Mouse (Mus musculus): ENCODE results near the gene Rasl10a. TPM values are rescaled to one million over a fixed set of nuclear protein-coding genes. Genes with fewer than 3 reads are reported as not detected.

Rasl10a gene
- polyA plus RNA-seq, 1 experiment from 2014 or later, result 1.3 TPM

GRCm38 (mm10) chr11:5017506-5017905, 40.4 kb upstream of the Rasl10a start:
- Histone ChIP-seq H3K36me3 (ENCODE audit: control insufficient read depth, insufficient read depth, low read length) (peaks cover 34% of the 10 kb centered on the region), H3K27ac (ENCODE audit: low read length) (no peak overlapping the region), H3K27me3 (ENCODE audit: control insufficient read depth, insufficient read depth, low read length) (no peaks in the 10 kb centered on the region), H3K4me3 (ENCODE audit: low read depth, low read length) (no peak overlapping the region), H3K4me1 (ENCODE audit: control insufficient read depth, insufficient read depth, low read length) (no peaks in the 10 kb centered on the region), H3K9me3 (ENCODE audit: control insufficient read depth, low read depth, low read length) (no peaks in the 10 kb centered on the region), H3K4me2 (replicated peaks; ENCODE audit: low read depth, low read length) (no peak overlapping the region), H3K9ac (replicated peaks; ENCODE audit: low read depth, low read length) (no peak overlapping the region)
- 66% methylated on average over 6 of the region's 6 CpGs for WGBS
- ATAC-seq (ENCODE audit: insufficient number of reproducible peaks, insufficient read depth, low FRiP score, low read depth), result no peak

GRCm38 (mm10) chr11:5025108-5025507, 32.8 kb upstream of the Rasl10a start:
- Histone ChIP-seq H3K27me3 (ENCODE audit: control insufficient read depth, insufficient read depth, low read length) (no peaks in the 10 kb centered on the region), H3K36me3 (ENCODE audit: control insufficient read depth, insufficient read depth, low read length) (peaks cover 41% of the 10 kb centered on the region), H3K9ac (replicated peaks; ENCODE audit: low read depth, low read length) (no peak overlapping the region), H3K4me3 (ENCODE audit: low read depth, low read length) (no peak overlapping the region), H3K4me2 (replicated peaks; ENCODE audit: low read depth, low read length) (no peak overlapping the region), H3K4me1 (ENCODE audit: control insufficient read depth, insufficient read depth, low read length) (no peaks in the 10 kb centered on the region), H3K27ac (ENCODE audit: low read length) (no peak overlapping the region), H3K9me3 (ENCODE audit: control insufficient read depth, low read depth, low read length) (no peaks in the 10 kb centered on the region)
- no peak for ATAC-seq (ENCODE audit: insufficient number of reproducible peaks, insufficient read depth, low FRiP score, low read depth)
- WGBS, result 100% methylated on average over 1 of the region's 1 CpGs

- no peak for ATAC-seq (ENCODE audit: insufficient number of reproducible peaks, insufficient read depth, low FRiP score, low read depth)
- H3K4me3 ChIP-seq (ENCODE audit: low read depth, low read length), result no peak overlapping the region
- H3K36me3 ChIP-seq (ENCODE audit: control insufficient read depth, insufficient read depth, low read length), result peaks cover 50% of the 10 kb centered on the region
- H3K4me2 ChIP-seq (replicated peaks; ENCODE audit: low read depth, low read length), result no peak overlapping the region
- no peaks in the 10 kb centered on the region for H3K9me3 ChIP-seq (ENCODE audit: control insufficient read depth, low read depth, low read length)
- H3K4me1 ChIP-seq (ENCODE audit: control insufficient read depth, insufficient read depth, low read length), result no peaks in the 10 kb centered on the region
- no peak overlapping the region for H3K27ac ChIP-seq (ENCODE audit: low read length)
- 95% methylated on average over 7 of the region's 7 CpGs for WGBS
- no peak overlapping the region for H3K9ac ChIP-seq (replicated peaks; ENCODE audit: low read depth, low read length)
- H3K27me3 ChIP-seq (ENCODE audit: control insufficient read depth, insufficient read depth, low read length), result no peaks in the 10 kb centered on the region
These were observed 29.7 kb upstream of the Rasl10a start for GRCm38 (mm10) chr11:5028228-5028627.

- 89% methylated on average over 10 of the region's 10 CpGs for WGBS
- Histone ChIP-seq H3K4me3 (ENCODE audit: low read depth, low read length) (no peak overlapping the region), H3K9me3 (ENCODE audit: control insufficient read depth, low read depth, low read length) (no peaks in the 10 kb centered on the region), H3K4me1 (ENCODE audit: control insufficient read depth, insufficient read depth, low read length) (no peaks in the 10 kb centered on the region), H3K4me2 (replicated peaks; ENCODE audit: low read depth, low read length) (no peak overlapping the region), H3K27ac (ENCODE audit: low read length) (no peak overlapping the region), H3K27me3 (ENCODE audit: control insufficient read depth, insufficient read depth, low read length) (no peaks in the 10 kb centered on the region), H3K9ac (replicated peaks; ENCODE audit: low read depth, low read length) (no peak overlapping the region), H3K36me3 (ENCODE audit: control insufficient read depth, insufficient read depth, low read length) (peaks cover 49% of the 10 kb centered on the region)
- no peak for ATAC-seq (ENCODE audit: insufficient number of reproducible peaks, insufficient read depth, low FRiP score, low read depth)
These were observed 25.2 kb upstream of the Rasl10a start for GRCm38 (mm10) chr11:5032706-5033105.

GRCm38 (mm10) chr11:5033136-5033535, 24.8 kb upstream of the Rasl10a start:
- H3K36me3 ChIP-seq (ENCODE audit: control insufficient read depth, insufficient read depth, low read length), result peaks cover 54% of the 10 kb centered on the region
- no peaks in the 10 kb centered on the region for H3K27me3 ChIP-seq (ENCODE audit: control insufficient read depth, insufficient read depth, low read length)
- no peak overlapping the region for H3K9ac ChIP-seq (replicated peaks; ENCODE audit: low read depth, low read length)
- no peak overlapping the region for H3K4me2 ChIP-seq (replicated peaks; ENCODE audit: low read depth, low read length)
- H3K4me1 ChIP-seq (ENCODE audit: control insufficient read depth, insufficient read depth, low read length), result no peaks in the 10 kb centered on the region
- 90% methylated on average over 3 of the region's 3 CpGs for WGBS
- ATAC-seq (ENCODE audit: insufficient number of reproducible peaks, insufficient read depth, low FRiP score, low read depth), result no peak
- no peak overlapping the region for H3K27ac ChIP-seq (ENCODE audit: low read length)
- H3K9me3 ChIP-seq (ENCODE audit: control insufficient read depth, low read depth, low read length), result no peaks in the 10 kb centered on the region
- H3K4me3 ChIP-seq (ENCODE audit: low read depth, low read length), result no peak overlapping the region

- no peak overlapping the region for H3K4me2 ChIP-seq (replicated peaks; ENCODE audit: low read depth, low read length)
- WGBS, result 87% methylated on average over 4 of the region's 4 CpGs
- H3K36me3 ChIP-seq (ENCODE audit: control insufficient read depth, insufficient read depth, low read length), result peaks cover 50% of the 10 kb centered on the region
These were observed 22.5 kb upstream of the Rasl10a start for GRCm38 (mm10) chr11:5035421-5035820.

GRCm38 (mm10) chr11:5037146-5037854, 20.6 kb upstream of the Rasl10a start:
- Histone ChIP-seq H3K9ac (replicated peaks; ENCODE audit: low read depth, low read length) (no peak overlapping the region), H3K4me3 (ENCODE audit: low read depth, low read length) (no peak overlapping the region), H3K27ac (ENCODE audit: low read length) (no peak overlapping the region), H3K4me2 (replicated peaks; ENCODE audit: low read depth, low read length) (no peak overlapping the region), H3K27me3 (ENCODE audit: control insufficient read depth, insufficient read depth, low read length) (no peaks in the 10 kb centered on the region), H3K9me3 (ENCODE audit: control insufficient read depth, low read depth, low read length) (no peaks in the 10 kb centered on the region), H3K4me1 (ENCODE audit: control insufficient read depth, insufficient read depth, low read length) (no peaks in the 10 kb centered on the region), H3K36me3 (ENCODE audit: control insufficient read depth, insufficient read depth, low read length) (peaks cover 48% of the 10 kb centered on the region; the same call in 1 of the 2 replicates)
- ATAC-seq (ENCODE audit: insufficient number of reproducible peaks, insufficient read depth, low FRiP score, low read depth), result no peak
- 85% methylated on average over 8 of the region's 8 CpGs for WGBS

More at GRCm38 (mm10) chr11:5035421-5035820, 22.5 kb upstream of the Rasl10a start:
- Histone ChIP-seq H3K4me3 (ENCODE audit: low read depth, low read length) (no peak overlapping the region), H3K9ac (replicated peaks; ENCODE audit: low read depth, low read length) (no peak overlapping the region), H3K4me1 (ENCODE audit: control insufficient read depth, insufficient read depth, low read length) (no peaks in the 10 kb centered on the region), H3K27me3 (ENCODE audit: control insufficient read depth, insufficient read depth, low read length) (no peaks in the 10 kb centered on the region), H3K27ac (ENCODE audit: low read length) (no peak overlapping the region), H3K9me3 (ENCODE audit: control insufficient read depth, low read depth, low read length) (no peaks in the 10 kb centered on the region)
- ATAC-seq (ENCODE audit: insufficient number of reproducible peaks, insufficient read depth, low FRiP score, low read depth), result no peak

GRCm38 (mm10) chr11:5040585-5040984, 17.3 kb upstream of the Rasl10a start:
- 91% methylated on average over 5 of the region's 5 CpGs for WGBS
- Histone ChIP-seq H3K9me3 (ENCODE audit: control insufficient read depth, low read depth, low read length) (no peaks in the 10 kb centered on the region), H3K36me3 (ENCODE audit: control insufficient read depth, insufficient read depth, low read length) (peaks cover 37% of the 10 kb centered on the region; the same call in 1 of the 2 replicates), H3K4me1 (ENCODE audit: control insufficient read depth, insufficient read depth, low read length) (no peaks in the 10 kb centered on the region), H3K27me3 (ENCODE audit: control insufficient read depth, insufficient read depth, low read length) (no peaks in the 10 kb centered on the region), H3K27ac (ENCODE audit: low read length) (no peak overlapping the region), H3K9ac (replicated peaks; ENCODE audit: low read depth, low read length) (no peak overlapping the region), H3K4me3 (ENCODE audit: low read depth, low read length) (no peak overlapping the region), H3K4me2 (replicated peaks; ENCODE audit: low read depth, low read length) (no peak overlapping the region)
- ATAC-seq (ENCODE audit: insufficient number of reproducible peaks, insufficient read depth, low FRiP score, low read depth), result no peak
